Mouse (Mus musculus) gastrocnemius, postnatal 25 days (tissue): Measurements from ENCODE around the gene Olfr156. TPM values are rescaled to one million over a fixed set of nuclear protein-coding genes. Genes with fewer than 3 reads are reported as not detected.
"Not testable (repeated sequence)": the region's sequence is repeated elsewhere in the genome, so short reads cannot be mapped to it uniquely, and the experiment has no call there.

Source experiments
- DNase-seq: peaks from one replicate; pipeline ENCODE4 v3.0.0; 2022
- long read RNA-seq, 2 experiments: library from polyadenylated mRNA; stranded (forward); transcript quantifications; one replicate each; pipeline ENCODE4 v2.0.0; 2021
- total RNA-seq, 2 experiments: library from RNA; stranded (reverse); gene quantifications; 1 replicate in 1 of 2; 2 replicates in 1 of 2; pipeline ENCODE4 v1.2.3; 2021

The Olfr156 gene
- total RNA-seq = not detected
- long read RNA-seq, experiment 1 = 0 reads
- long read RNA-seq, experiment 2 = 0 reads

DNA sequence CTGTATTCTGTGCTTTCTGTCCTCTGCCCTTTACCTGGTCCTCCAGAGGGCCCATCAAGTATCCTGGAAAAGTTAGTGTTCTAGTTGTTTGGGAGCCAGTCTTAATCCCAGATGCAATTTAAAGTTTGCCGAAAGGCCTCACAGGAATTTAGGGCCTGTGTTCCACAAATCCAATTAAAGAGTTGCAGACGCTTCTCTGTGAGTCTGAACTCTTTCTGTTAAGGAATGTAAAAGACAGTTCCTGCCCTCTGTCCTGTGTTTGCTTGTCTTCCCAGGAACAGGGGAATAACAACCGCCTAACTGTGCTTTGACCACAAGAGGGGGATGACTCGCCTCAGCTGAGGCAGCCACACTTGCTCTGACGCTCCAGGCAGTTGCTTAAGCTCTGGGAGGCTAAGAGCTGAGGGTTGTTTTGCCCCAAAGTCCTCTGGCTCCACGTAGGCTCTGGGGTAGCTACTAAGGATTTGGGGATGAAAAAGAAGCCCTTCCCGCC, at the start of gene Olfr156:
Olfr156 (minus strand) TSS at position 51 of the 493 bp plus-strand sequence.
- DNase-seq = no peak

DNA sequence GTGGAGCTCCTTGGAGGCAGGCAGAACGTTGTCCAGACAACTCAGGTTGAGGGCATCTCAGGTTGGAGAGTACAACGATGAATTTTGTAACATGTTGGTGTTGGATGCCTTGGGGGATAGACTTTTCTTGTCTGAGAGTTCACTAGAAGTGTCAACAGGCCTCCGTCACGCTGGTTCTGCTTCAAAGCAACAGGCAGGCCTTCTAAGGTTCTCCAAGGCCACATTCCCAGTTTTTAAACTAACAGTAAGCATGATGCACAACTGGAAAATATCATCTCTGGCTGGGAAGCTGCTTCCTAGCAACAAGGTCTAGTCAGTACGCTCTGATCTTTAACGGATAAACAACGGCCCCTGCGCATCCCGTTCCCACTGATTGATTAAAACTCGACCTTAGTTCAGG, 46.1 kb upstream of the Olfr156 start:
- no peak for DNase-seq

DNA sequence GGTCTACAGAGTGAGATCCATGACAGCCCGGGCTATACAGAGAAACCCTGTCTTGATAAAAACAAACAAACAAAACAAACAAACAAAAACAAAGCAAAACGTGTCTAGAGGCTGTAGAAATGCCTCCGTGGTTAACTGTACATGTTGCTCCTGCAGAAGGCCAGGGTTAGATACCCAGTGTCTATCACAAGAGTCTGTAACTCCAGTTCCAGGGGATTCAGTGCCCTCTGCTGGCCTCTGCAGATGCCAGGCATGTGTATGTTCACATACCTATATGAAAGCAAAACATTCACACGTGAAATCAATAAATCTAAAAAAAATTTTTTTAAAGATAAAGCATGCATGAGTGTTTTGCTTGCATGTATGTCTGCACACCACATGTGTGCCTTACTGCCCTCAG, 39.6 kb upstream of the Olfr156 start:
- DNase-seq = no peak

DNA sequence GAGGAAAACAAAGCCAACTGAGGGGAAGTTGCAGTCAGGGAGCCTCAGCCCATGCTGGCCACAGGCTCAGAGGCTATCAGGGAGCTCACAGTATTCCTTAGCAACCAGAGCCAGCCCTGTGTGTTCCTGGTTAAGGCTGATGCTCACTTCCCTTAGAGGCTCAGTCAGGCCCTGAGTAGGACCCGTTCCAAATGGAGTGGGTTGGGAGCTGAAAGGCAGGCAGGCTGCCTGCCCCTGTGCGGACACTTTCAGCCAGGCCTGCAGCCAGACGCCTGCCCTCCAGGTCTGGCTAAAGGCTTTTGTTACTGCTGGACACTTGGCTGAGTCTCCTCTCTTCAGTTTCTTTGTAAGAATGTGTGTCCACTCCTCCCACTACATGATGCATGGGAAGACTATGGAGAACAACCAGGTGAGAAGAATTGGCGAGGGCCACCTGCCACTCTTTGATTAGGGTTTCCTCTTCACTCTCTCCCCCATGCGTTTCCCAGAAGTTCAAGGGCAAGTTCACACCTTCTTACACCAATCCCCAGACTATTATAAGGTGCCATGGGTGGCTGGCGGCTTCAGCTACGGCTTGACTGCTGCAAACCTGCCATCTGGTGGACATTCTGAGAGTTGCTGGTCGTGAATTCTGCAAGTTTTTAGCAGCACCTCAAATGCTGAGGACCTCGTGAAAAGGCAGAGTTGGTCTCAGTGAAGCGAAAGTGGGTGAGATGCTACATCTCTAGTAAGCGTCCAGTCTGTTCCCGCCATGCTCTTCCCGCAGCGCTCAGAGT, 37.2 kb upstream of the Olfr156 start:
- DNase-seq = peak; percentile 31

DNA sequence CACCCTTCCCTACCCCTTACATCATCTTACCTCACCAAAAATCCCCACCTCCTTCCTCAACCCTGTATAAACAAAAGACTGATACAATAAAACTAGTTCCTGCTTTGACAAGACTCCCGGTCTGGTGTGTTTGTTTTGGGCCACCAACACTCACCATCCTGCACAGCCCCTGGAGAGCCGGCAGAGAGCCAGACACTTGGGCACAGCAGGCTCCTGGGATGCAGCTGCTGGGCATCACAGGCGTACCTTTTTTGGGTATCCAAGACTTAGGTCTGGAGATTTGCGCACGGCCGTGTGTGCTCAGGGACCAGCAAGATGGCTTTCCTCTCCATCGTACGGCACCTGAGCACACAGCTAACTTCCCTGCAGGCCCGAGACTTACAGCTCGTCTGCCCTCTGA, 36.2 kb upstream of the Olfr156 start:
- DNase-seq = no peak

DNA sequence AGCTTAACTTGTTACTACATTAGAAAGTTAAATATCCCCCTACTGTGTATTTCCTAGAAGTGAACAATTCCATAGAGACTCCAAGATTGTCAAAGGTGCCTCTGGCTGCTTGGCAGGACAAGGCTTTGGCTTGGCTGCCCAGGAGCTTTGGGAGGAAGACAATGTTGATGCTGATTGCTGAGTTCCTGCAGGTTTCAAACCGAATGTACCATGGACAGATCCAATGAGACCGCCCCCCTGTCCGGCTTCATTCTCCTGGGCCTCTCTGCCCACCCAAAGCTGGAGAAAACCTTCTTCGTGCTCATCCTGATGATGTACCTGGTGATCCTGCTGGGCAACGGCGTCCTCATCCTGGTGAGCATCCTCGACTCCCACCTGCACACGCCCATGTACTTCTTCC, 30.4 kb upstream of the Olfr156 start:
- DNase-seq = no peak

DNA sequence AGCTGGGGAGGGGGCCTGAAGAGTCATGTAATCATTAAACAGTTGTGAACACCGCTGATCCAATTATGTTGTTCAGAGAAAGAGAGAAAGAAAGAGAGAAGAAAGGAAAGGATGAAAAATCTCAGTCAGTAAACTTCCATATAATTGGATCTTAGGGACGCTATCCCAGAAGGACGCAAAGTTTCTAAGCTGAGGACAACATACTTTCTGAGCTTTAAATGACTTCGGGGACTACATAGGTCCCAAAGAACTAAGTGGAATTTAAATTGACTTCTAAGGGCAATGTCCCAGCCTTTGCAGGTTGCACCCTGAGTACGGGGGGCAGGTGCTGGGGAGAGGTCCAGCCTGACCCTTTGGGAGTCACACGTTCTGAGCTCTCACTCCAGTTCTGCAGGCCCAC, 27.6 kb upstream of the Olfr156 start, which contains the start of gene Olfr155:
Olfr155 (plus strand) TSS at position 301 of the 400 bp plus-strand sequence.
- DNase-seq = no peak

DNA sequence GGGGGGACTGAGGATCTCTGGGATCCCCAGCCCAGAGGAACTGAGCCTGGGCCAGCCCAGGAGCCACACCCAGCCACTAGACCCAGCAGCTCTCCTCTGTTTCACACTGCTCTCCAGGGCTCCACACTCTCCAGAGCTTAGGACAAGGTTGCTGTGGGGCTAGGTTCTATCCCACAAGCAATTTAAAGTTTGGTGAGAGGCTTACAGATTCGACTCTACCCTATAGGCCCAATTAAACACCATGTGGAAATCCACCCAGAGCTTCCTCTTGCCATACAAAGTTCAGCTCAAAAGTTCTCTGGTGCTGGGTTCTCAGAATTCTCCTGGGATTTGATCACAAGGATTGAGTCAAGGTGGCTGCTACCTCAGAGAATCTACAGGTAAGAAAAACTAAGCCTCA, 16.4 kb upstream of the Olfr156 start, which contains the start of gene Olfr157:
Olfr157 (minus strand) TSS at position 101 of the 400 bp plus-strand sequence.
- no peak for DNase-seq

DNA sequence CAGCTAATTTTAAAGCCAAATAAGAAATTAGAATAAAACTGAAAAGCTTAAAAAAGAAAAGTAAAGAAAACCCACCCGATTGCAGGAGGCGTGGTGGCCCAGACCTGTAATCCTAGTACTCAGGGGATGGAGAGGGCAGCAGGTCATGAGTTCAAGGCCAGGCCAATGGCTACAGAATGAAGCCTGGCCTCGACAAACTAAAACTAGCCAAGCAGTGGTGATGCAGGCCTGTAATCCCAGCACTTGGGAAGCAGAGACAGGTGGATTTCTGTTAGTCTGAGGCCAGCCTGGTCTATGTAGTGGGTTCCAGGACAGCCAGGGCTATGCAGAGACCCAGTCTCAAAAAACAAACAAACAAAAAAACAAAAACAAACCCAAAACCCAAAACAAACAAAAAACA, 14.6 kb upstream of the Olfr156 start:
- no peak for DNase-seq

DNA sequence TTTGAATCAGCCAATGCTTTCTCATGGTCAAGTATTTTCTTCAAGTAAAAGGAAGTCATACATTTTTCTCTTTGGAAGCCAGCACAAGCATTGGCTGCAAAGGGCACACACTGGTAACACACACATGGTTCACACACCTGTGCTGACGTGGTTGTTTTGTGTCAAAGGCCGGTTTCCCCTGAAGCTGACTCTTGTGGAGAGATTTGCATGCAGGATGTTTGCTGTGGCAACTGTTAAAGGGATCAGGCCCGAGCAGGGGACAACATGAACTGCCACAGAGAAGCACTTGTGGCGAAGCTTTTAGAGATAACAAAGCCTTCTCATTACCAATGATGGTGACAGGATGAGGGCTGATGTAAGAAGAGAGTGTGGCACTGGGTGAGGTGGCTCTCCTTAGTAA, 11.1 kb upstream of the Olfr156 start:
- DNase-seq = no peak

DNA sequence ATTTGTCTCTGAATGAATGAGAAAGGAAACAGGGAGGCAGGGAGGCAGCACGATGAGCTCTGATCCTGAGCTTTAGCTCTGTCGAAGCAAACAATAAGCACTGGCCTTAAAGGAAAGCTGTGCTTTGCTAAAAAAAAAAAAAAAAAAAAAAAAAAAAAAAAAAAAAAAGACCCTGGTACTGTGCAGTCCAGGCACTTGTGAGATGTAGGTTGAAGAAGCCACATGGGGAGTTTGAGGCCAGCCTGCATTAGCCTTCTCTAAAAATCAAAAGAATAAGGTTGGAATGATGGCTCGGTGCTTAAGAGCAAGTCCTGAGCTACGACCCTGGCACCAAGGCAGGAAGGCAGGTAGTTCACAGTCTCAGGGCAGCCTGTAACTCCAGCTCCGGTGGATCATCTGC, 10.1 kb upstream of the Olfr156 start:
- no peak for DNase-seq

DNA sequence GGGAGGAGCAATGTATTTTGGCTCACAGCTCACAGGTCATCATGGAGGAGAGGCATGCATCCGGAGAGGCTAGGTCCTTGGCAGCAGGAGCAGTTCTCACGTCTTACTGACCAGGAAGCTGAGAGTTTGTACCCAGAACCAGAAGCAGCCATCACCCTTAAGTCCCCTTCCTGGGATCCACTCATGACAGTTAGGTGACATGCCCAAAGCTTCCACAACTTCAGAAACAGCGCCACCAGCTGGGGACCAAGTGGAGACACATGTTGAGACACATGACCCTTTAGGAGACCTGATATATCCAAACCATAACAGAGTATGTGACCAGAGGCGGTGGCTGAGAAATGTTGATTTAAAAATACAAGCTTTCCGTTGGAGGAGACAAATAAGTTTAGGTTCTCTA, 8.3 kb upstream of the Olfr156 start:
- no peak for DNase-seq

DNA sequence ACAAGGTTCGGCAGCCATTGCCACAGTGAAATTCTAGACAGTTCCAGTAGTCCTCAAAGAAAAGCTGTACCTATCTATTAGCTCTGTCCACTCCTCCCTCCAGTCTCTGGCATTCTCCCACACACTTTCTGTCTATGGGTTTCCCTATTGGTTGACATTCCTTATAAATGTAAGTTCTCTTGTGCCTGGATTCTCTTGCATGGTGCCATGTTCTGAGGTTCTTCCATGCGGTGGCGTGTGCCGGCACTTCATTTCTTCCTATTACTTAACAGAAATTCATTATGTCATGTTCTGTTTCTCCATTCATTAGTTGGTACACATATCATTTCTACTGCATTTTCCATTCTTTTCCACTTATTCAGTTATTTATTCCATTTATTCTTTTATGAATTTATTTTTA, 5.1 kb upstream of the Olfr156 start:
- DNase-seq = no peak

DNA sequence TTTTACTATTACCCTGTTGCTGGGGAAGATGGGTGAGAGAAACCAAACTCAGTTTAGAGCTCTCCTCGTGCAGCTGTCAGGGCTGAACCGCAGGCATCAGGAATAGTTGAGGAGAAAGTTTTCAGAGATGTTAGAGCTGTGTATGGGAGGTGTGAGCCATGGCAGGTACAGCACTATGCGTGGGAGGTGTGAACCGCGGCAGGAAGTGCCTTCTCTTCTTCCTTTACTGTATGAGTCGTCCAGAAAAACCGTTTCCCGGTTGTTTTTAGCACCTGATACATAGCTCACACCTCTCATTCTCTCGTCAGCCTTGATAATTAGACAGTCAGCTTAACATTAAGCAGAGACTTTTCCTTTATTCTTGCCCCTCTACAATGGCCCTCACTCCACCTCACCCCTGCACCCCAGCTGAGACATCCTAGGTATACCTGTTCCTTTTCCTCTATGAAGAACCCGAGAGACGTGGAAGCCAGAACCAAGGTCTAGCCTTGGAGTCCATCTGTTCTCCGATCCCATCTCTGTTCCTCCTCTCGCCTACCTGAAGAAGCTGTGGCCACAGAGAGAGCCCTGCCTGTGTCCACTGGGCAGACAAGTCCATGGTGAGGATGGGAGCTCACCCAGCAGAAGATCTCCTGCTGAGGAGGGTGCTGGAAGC, 672 bp downstream of the Olfr156 start:
- no peak for DNase-seq

DNA sequence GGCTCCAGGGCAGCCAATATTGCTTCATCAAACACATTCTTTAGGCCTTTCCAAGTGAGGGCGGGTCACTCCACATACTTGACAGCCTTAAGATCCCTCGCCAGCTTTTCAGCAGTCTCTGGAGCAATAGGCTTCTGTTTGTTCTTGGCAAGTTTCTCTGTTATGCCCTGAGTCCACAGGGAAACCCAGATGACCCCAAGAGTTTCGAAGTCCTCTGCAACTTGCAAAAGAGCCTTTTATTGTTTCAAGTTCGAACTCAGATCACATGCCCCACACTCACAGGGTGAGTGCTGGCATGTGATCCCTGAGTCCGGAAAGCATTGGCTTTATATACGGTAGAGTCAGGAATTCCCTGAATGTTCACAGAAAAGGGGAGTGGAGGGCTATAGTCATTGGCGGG, 24.8 kb downstream of the Olfr156 start:
- DNase-seq = no peak

DNA sequence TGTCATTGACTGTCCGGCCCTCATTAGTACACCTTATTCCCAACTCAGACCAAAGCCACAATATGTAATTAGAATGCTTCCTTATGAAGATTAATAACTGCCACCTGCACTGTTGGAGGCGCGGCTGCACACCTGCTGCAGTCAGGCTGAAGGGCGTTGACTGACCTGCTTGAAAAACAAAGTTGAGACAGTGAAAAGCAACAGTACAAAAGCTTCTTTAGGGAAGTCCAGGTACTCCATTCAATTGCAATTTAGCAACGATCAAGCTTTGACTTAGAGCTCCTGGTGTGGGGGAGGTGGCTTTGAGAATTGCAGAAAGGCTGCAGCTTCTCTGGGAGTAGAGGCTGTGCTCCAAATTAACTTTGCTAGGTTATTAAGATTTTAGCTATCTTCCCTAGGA, 27.9 kb downstream of the Olfr156 start:
- DNase-seq = not testable (repeated sequence)

DNA sequence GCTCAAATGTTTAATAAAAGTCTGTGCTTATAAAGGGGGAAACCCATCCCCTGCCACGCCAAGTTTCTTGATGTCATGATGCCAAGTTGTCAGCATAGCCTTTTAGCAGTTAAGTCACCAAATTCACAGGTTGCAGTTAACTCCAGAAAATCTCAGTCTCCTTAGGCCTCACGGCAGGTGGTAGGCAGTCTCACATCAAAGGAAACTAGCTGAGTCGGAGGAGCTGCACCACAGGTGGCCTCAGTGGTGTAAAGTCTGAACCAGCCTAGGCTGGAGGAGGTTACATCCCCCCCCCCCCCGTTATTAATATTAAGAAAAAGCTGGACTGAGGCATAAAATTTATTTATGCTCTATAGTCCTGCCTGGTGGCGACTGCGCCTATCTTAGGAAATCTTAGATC, 28.4 kb downstream of the Olfr156 start:
- DNase-seq = no peak

DNA sequence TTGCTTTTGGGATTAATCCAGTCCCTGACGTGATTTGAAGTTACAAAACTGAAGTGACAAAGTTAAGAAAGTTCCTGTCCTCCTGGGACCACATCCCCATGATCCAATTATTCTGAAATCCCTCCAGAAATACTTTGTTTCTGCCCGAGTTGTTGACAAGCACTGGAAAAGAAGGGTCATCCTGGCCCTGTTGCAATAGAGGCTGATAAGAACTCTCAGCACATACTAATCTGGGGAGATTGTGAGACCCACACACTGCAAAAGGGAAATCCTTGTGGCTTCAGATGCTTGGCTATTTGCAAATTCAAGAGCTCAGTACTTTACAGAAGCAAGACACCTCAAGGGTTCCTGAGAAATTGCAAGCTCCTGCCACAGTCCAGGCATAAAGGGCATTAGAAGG, 51.4 kb downstream of the Olfr156 start:
- no peak for DNase-seq

DNA sequence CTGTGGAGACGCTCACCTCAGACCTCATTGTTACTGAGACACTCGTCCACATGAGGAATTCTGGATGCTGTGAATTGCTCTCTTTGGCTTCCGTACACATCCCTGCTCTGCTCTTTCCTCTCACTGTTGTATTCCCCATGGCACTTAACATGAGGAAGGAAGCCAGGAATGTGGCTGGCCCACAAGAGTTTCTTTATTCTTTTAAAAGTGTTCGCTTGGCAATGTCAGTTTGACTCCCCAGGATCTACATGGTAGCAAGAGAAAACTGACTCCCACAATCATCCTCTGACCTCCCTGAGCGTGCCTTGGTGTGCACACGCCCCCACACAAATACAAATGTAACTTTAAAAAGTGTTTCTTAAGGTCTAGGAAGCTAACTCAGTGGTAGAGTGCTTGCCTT, 52.1 kb downstream of the Olfr156 start:
- no peak for DNase-seq

DNA sequence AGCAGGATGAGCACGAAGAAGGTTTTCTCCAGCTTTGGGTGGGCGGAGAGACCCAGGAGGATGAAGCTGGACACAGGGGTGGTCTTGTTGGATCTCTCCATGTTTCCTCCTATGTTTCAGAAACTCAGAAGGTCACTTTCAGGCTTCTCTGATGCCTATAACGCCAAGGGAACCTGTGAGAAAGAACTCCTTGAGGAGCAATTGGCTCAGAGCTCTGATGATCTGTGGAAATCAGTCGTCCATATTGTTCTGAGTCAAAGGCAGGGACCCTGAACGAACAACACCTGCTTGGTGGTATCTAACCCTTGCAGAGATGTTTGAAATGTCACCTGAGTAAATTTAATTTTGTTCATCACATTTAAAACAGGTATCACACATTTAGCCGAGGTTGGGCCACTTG, 52.8 kb downstream of the Olfr156 start, which contains the start of gene Olfr159:
Olfr159 (minus strand) TSS at position 101 of the 400 bp plus-strand sequence.
- no peak for DNase-seq
